Mouse (Mus musculus): ENCODE results near the gene 4930404N11Rik. TPM values are rescaled to one million over a fixed set of nuclear protein-coding genes. Genes with fewer than 3 reads are reported as not detected.

The 4930404N11Rik gene
- polyA plus RNA-seq, 1 experiment = 0.61 TPM

DNA sequence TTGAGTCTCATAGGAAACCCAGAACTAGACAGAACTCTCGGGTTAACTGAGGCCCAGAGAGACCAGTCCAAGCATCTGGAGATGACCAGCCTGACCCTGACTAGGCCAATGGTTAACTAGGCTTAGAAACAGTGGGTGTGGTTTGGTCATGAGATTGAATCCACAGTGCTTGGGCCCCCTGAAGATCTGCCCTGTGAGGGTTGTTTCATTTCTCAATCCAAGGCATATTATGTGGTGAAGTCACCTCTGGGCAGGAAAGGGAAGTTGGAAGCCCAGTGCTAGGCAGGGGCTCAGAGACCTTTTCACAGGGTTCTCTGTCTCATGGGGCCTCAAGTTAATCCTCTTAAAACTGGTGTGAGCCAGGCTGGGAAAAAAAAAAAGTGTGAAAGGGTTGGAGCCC is 6.8 kb downstream of the 4930404N11Rik start:
- Histone ChIP-seq H3K4me1 (ENCODE audit: control insufficient read depth, insufficient read depth, low read length) (0 out of 2 replicates have a peak, but pooled peaks cover 2% of the 10 kb centered on the region), H3K27ac (ENCODE audit: insufficient read depth, low read length) (no peak overlapping the region), H3K4me3 (ENCODE audit: insufficient read depth, low read length) (no peak overlapping the region)
- no peak for TF ChIP-seq CTCF (IDR thresholded peaks at IDR 0.05; ENCODE audit: borderline replicate concordance, insufficient read depth, low read length)
- no peak for TF ChIP-seq POLR2A (IDR thresholded peaks at IDR 0.05; ENCODE audit: low read depth, low read length)

DNA sequence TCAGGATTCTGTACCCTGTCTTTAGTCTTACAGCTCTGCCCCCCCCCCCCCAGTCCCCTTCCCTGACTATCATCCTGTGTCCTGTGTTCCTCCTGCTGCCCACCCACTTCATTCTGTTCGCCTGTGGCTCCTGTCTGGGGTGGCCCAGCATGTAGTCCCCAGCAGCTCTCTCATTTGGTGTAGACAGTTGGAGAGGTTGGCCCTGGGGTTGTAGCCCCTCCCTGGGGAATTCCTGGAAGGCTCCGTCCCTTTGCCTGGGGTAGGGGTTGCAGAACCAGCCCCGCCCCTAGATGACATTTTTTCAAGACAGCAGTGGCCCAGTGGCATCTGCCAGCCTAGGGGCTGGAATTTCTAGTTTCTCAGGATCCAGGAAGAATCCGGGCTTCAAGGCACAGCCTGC is 7.4 kb downstream of the 4930404N11Rik start:
- Histone ChIP-seq H3K4me3 (ENCODE audit: insufficient read depth, low read length) (peak overlapping the region; percentile 67), H3K27ac (ENCODE audit: insufficient read depth, low read length) (no peak overlapping the region), H3K4me1 (ENCODE audit: control insufficient read depth, insufficient read depth, low read length) (0 out of 2 replicates have a peak, but pooled peaks cover 2% of the 10 kb centered on the region)
- TF ChIP-seq CTCF (IDR thresholded peaks at IDR 0.05; ENCODE audit: borderline replicate concordance, insufficient read depth, low read length) (no peak), POLR2A (IDR thresholded peaks at IDR 0.05; ENCODE audit: low read depth, low read length) (no peak)

DNA sequence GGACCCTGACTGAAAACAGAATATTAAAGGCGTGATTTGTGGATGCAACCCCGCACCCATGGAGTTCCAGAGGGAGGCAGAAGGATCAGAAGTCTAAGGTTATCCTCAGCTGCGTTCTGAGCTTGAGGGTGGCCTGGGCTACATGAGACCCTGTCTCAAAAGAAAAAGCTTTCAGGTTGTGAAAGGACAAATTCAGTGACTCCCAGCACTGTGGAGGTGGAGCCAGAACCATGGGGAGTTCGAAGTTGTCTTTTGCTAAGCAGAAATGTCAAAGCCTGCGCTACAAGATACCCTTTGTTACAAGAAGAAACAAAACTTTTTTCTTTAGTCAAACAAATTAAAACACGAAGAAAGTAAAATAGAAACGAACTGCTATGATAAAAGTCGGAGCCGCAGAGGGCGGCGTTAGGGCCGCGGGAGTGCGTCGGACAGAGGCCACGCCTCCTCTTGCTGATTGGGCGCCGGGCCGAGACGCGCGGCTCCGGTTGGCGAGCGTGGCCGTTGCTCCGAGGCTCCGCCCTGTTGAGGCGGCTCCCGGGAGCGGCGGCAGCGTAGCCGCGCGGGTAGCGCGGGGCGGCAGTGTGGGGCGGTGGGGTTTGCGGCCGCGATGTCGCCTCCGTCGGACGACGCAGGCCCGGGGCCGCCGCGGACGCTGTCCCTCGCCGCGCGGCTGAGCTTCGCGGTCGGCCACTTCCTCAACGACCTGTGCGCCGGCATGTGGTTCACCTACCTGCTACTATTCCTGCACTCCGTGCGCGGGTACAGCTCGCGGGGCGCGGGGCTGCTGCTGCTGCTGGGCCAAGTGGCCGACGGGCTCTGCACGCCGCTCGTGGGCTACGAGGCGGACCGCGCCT is 8.4 kb downstream of the 4930404N11Rik start, which contains the start of gene Mfsd12:
TSS of gene Mfsd12 (plus strand) at position 501 of the 854 bp plus-strand sequence.
- Histone ChIP-seq H3K4me1 (ENCODE audit: control insufficient read depth, insufficient read depth, low read length) (0 out of 2 replicates have a peak, but pooled peaks cover 2% of the 10 kb centered on the region), H3K27ac (ENCODE audit: insufficient read depth, low read length) (no peak within 1 kb of the TSS), H3K4me3 (ENCODE audit: insufficient read depth, low read length) (peak within 1 kb of the TSS; percentile 67)
- TF ChIP-seq POLR2A (IDR thresholded peaks at IDR 0.05; ENCODE audit: low read depth, low read length) (peak; percentile 61), CTCF (IDR thresholded peaks at IDR 0.05; ENCODE audit: borderline replicate concordance, insufficient read depth, low read length) (no peak)

DNA sequence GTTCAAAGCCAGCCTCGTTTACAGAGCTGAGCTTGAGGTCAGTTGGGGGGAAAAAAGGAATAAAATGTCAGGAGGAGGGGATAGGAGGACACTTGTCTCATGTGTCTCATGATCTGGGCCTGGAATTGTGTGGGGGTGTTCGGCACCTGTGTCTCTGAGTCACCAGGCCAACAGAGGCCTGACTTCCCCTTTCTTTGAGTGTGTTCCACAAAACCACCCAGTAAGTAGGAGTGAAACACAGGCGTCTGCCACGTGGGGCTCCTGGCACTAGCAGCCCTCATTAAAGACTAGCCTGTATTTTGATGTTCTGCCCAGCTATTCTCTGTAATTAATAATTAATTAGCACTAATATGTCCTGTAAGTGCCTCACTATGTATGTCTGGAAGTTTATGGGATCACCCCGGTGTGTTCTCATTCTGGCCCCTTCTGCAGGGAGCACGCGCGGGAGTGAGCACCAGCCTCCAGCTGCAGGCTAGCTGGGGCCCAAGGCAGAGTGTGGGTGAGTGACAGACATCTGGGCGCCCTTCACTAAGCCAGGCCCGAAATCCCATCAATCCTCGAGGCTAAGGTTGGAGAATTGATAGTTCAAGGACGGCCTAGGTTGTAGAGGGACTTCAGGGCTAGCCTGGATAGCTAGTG is 9.1 kb downstream of the 4930404N11Rik start:
- 0 out of 2 replicates have a peak, but pooled peaks cover 2% of the 10 kb centered on the region for H3K4me1 ChIP-seq (ENCODE audit: control insufficient read depth, insufficient read depth, low read length)
- TF ChIP-seq CTCF (IDR thresholded peaks at IDR 0.05; ENCODE audit: borderline replicate concordance, insufficient read depth, low read length) = no peak
- no peak for TF ChIP-seq POLR2A (IDR thresholded peaks at IDR 0.05; ENCODE audit: low read depth, low read length)
- H3K4me3 ChIP-seq (ENCODE audit: insufficient read depth, low read length) = no peak overlapping the region

DNA sequence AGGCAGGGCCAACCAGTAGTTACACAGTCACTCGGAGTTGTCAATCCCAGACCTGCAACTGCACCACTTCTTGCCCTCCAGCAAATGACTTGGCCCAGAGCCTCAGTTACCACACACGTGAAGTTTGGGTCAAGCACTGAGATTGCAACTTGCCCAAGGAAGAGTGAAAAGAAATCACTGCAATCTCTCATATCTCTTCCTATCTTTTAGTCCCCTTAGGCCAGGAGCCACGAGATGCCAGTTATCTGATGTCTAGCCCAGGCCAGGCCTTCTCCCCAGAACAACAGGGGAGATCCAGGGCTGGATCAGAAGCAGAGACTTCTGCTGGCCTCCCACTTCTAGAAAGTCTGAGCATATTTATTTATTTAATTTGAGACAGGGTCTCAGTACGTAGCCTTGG is 10.1 kb downstream of the 4930404N11Rik start:
- TF ChIP-seq POLR2A (IDR thresholded peaks at IDR 0.05; ENCODE audit: low read depth, low read length) (no peak), CTCF (IDR thresholded peaks at IDR 0.05; ENCODE audit: borderline replicate concordance, insufficient read depth, low read length) (no peak)
- Histone ChIP-seq H3K4me3 (ENCODE audit: insufficient read depth, low read length) (no peak overlapping the region), H3K27ac (ENCODE audit: insufficient read depth, low read length) (no peak overlapping the region), H3K4me1 (ENCODE audit: control insufficient read depth, insufficient read depth, low read length) (0 out of 2 replicates have a peak, but pooled peaks cover 2% of the 10 kb centered on the region)

More for the DNA sequence above, 9.1 kb downstream of the 4930404N11Rik start:
- H3K27ac ChIP-seq (ENCODE audit: insufficient read depth, low read length) = no peak overlapping the region

DNA sequence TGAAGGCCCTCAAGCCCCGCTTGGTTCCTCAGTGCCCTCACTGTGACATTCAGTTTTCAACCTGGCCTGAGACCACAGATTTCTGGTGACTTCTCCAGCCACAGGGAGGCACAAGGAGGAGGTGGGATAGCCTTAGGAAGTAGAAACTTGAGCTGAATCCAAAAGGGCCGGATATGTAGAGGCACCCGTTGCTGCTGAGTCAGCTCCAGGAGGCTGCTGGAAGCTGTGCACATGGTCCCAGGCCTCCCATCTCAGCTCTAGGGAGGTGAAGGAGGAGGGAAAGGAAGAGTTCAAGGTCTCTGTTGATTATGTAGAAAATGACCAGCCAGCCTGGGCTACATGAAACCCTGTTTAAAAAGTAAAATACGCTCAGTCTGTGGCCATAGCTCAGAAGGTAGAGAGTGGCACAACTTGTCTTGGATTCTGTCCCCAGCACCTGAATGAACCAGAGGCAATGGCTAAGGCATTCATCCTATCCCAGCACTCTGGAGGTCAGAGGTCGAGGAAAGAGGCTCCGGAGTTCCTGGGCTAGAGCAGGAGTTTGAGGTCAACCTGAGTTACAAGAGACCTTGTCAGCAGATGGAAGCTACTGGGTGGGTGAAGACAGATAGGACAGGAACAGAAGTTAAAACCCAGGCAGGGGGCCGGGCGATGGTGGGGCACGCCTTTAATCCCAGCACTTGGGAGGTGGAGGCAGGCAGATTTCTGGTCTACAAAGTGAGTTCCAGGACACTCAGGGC is 10.7 kb downstream of the 4930404N11Rik start:
- 0 out of 2 replicates have a peak, but pooled peaks cover 2% of the 10 kb centered on the region for H3K4me1 ChIP-seq (ENCODE audit: control insufficient read depth, insufficient read depth, low read length)
- H3K27ac ChIP-seq (ENCODE audit: insufficient read depth, low read length) = no peak overlapping the region
- no peak overlapping the region for H3K4me3 ChIP-seq (ENCODE audit: insufficient read depth, low read length)
- no peak for TF ChIP-seq CTCF (IDR thresholded peaks at IDR 0.05; ENCODE audit: borderline replicate concordance, insufficient read depth, low read length)
- no peak for TF ChIP-seq POLR2A (IDR thresholded peaks at IDR 0.05; ENCODE audit: low read depth, low read length)

DNA sequence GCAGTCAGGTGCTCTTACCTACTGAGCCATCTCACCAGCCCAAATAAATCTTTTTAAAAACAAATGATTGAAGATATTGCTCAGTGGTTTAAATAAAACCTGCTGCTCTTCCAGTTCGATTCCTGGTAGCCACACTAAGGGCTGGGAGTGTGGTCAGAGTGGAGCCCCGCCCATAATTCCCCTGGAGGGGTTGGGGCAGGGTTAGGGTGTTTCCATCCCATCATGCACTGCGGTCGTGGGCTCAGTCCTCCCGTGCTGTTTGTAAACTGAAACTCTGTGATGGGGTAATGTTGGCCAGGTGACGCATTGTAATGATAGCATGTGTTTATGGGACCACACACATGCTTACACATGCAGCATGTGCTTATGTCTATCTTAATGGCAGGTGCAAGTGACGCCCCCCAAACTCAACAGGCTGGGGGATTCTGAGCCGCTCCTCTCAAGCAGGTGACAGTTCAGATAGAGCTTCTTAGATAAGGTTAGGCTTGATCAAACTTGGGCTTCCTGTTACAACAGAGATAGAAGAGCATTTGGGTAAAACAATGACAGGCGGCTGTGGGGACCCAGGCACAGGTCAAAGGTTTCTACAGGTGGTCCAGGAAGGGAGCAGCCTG is 13.8 kb downstream of the 4930404N11Rik start:
- TF ChIP-seq CTCF (IDR thresholded peaks at IDR 0.05; ENCODE audit: borderline replicate concordance, insufficient read depth, low read length) (no peak), POLR2A (IDR thresholded peaks at IDR 0.05; ENCODE audit: low read depth, low read length) (no peak)
- Histone ChIP-seq H3K4me3 (ENCODE audit: insufficient read depth, low read length) (no peak overlapping the region), H3K4me1 (ENCODE audit: control insufficient read depth, insufficient read depth, low read length) (peaks cover 4% of the 10 kb centered on the region; the same call in 1 of the 2 replicates), H3K27ac (ENCODE audit: insufficient read depth, low read length) (no peak overlapping the region)

DNA sequence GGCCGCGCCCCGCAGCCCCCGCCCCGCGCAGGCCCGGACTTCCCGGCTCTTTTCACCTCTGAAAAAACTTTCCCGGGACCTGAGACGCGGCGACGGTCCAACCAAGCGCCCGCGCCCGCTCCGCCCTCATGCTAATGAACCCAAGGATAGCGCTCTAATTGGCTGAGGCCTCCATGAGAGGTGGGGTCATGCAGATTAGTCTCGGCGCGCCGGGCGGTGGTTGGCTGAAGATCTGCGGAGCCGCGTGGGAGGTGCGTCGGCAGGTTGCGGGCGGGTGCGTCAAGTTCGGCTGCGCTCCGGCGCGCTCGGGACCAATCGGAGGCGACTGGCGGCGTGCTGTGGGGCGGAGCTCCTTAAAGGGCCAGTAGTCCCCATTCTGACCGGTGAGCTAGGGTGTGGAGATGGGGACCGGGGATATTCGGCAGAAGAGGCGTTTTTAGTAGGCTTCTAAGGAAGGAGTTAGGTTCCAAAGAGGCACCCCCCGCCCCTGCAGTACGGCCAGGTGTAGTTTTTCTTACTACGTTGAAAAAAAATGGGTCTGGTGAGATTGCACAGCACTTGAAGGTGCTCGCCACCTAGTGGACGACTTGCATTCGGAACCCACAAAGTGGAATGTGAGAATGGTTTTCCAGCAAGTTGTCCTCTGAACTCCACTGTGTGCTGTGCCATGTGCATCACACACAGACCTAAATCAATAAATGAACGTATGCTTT is 15.1 kb downstream of the 4930404N11Rik start, which contains the start of gene Hmg20b:
TSS of gene Hmg20b (minus strand) at position 130 of the 713 bp plus-strand sequence.
- no peak for TF ChIP-seq POLR2A (IDR thresholded peaks at IDR 0.05; ENCODE audit: low read depth, low read length)
- TF ChIP-seq CTCF (IDR thresholded peaks at IDR 0.05; ENCODE audit: borderline replicate concordance, insufficient read depth, low read length) = peak; percentile 67; the same call in 1 of the 2 replicates
- Histone ChIP-seq H3K4me3 (ENCODE audit: insufficient read depth, low read length) (peak within 1 kb of the TSS; percentile 77), H3K27ac (ENCODE audit: insufficient read depth, low read length) (peak within 1 kb of the TSS; percentile 75), H3K4me1 (ENCODE audit: control insufficient read depth, insufficient read depth, low read length) (peaks cover 4% of the 10 kb centered on the region; the same call in 1 of the 2 replicates)

Measured in embryonic fibroblast, embryonic 13.5 days (primary cell).